Mouse (Mus musculus) left cerebral cortex, adult 18-20 months (tissue): ENCODE results near the gene Phospho1. TPM values are rescaled to one million over a fixed set of nuclear protein-coding genes. Genes with fewer than 3 reads are reported as not detected.

Experiments
- DNase-seq, 2 experiments: peaks; one replicate each; pipeline ENCODE4 v3.0.0; 2021 to 2022; ENCODE audit warnings: low spot score in 2 of 2, mixed read lengths in 1 of 2
- total RNA-seq, 2 experiments: library from RNA; stranded (reverse); gene quantifications; 2 replicates each; pipeline ENCODE4 v1.2.3; 2021

Phospho1 gene
- total RNA-seq, 2 experiments from 2014 or later, result 65.2 to 87.4 TPM

DNA sequence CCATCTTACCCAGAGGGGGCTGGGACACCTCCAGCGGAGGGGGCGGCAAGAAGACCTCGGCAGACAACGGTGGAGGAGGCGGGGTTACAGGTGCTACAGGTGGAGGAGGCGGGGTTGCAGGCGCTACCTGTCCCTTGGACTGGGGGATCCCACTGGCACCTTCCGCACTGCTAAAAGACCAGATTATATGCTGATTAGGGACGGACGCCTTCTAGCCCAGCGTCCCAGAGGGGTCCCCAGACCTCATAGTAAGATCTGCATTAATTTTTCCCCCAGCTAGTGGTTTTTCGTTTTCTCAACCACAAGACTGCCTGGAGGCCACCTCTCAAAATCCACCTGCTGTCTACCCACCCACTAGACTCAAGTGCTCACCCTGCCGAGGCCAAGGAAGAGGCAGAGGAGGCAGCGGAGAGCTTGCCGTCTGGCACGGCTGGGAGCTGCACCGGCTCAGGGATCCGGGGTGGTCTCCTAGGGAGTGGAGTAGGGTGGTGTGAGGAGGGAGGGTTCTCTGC, 9.4 kb downstream of the Phospho1 start:
- no peak for DNase-seq

DNA sequence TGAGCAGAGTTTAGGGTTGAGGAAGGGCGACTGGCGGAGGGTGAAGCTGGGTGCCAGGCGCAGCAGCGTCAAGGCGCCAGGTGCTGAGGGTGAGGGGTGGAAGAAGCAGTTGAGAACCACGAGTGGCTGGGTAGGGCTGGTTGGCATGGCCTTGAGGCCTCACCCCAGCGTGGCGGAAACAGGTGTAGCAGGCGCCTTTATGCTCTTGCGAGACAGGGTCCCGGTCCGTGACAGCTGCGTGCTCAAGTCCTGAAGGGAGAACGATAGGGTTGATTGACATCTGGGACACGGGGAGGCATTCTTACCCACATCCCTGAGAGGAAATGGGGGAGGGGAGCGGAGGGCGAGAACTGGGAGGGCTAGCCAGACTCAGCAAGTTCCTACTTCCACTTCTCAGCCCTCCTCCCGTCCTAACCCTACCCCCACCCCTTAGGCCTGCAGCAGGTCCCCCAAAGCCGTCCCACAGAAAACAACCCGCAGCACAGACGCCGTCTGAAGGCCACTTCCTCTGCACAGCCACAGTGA, 9.9 kb downstream of the Phospho1 start:
- no peak for DNase-seq

DNA sequence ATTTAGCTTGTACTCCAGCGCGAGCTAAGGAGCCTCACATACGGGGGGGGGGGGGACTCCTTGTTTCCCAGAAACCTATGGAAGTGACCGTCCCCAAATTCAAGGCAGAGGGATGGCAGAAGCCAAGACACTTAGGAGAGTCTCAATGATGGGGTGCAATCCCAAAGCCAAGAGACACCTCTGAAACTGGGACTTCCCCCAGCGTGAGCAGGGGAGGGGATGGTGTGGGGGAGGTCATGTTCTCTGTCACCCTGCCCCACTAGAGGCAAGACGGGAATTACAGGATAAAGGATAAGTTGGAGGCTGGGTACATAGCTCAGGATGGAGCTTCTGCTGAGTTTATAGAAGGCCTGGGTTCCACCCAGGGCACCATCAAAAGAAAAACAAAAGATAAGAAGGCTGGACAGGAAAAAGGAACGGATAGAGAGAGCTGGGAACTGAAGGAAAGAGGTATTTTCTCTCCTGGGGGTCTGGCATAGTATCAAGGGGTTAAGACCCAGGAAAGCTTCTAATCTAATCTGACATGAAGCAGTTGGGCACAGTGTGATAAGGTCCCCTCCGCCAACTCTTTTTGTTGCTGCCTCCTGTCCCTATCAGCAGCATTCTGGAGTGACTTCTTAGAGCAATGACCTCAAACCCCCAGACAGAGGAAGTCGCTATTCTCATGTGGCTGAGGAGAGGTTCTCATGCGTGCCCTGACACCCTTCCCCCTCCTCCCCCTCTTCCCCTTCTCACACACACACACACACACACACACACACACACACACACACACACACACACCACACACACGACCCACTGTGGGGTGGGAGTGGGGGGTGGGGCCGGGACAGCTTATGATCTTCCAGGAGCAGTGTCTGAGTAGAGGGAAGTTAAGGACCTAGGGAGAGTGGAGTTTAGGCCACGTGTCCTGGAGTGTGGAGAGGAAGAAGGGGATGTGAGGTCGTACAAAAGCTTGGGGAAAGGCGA, 10.7 kb downstream of the Phospho1 start:
- no peak for DNase-seq

DNA sequence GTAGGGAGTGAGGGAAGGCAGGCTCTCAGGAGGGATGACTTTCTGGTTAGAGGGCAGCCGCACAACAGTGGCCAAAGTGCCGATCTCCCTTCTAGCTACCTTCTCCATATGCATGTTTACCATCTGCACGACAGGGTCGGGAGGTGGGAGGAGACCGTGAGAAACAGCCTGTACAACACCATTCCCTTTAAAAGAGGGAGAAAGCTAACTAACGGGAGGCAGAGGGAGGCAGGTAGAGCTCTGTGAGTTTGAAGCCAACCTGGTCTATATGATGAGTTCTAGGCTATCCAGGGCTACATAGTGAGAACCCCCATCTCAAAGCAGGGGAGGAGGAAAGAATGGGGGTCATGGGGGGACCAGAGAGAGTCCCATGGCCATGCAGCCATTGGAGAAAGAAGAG, 11.5 kb downstream of the Phospho1 start:
- no peak for DNase-seq

DNA sequence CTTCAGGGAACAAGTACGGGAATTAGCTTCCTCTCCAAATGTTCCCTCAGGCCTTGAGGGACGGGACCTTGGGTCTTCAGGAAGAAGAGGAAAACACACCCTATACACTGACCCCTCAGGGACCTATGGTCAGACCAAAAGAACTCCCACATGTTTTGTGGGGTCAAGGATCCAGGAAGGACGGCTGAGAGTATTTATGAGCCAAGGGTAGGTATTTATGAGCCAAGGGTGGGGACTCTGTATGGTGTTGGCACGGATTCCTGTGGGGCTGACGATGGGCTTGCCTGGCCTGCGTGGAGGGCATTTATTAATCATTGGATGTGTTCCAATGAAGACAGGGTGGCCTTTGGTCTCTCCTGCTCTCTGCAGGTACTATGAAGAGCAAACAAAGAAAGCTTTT, 12.1 kb downstream of the Phospho1 start:
- no peak for DNase-seq

DNA sequence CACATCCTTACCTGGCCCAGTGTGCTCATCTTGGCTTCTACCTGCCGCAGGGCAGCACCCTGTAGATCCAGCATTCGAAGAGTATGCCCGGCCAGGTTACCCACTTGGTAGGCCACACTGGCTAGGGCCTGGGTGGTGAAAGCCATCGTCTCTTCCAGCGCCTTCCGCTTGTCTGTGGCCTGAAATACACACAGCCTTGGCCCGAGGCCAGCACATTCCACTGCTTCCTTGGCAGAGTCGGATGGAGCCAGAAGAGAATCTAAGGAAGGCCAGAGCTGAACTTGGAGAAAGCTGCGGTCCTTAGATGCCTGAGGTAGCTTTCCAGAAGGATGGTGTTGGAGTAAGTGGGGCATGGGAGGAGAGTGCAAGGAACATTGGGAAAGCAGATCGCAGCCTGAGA, 12.8 kb downstream of the Phospho1 start, which contains the start of gene Gngt2:
Gene Gngt2, plus strand, starts transcription at position 158 of the 400 bp plus-strand sequence.
- peak; percentile 43 to 46 for DNase-seq

DNA sequence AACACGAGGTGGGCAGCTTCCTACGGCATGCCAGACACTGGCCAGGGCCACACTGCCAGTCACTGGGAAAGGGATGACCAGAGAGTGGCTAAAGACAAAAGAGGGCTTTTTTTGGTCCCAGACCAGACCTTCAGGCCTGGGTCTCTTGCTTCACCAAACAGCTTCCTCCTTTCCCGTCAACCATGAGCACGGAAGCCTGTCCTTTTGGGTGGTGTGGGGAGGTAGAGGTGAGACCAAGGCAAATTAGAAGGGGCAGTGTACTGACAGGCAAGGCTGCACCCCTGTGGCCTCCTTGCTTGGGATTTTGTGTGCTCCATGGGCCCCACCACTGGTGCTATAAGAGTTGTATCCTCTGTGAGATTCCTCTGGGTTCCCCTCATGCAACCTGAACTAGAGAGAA, 14.3 kb downstream of the Phospho1 start:
- no peak for DNase-seq

DNA sequence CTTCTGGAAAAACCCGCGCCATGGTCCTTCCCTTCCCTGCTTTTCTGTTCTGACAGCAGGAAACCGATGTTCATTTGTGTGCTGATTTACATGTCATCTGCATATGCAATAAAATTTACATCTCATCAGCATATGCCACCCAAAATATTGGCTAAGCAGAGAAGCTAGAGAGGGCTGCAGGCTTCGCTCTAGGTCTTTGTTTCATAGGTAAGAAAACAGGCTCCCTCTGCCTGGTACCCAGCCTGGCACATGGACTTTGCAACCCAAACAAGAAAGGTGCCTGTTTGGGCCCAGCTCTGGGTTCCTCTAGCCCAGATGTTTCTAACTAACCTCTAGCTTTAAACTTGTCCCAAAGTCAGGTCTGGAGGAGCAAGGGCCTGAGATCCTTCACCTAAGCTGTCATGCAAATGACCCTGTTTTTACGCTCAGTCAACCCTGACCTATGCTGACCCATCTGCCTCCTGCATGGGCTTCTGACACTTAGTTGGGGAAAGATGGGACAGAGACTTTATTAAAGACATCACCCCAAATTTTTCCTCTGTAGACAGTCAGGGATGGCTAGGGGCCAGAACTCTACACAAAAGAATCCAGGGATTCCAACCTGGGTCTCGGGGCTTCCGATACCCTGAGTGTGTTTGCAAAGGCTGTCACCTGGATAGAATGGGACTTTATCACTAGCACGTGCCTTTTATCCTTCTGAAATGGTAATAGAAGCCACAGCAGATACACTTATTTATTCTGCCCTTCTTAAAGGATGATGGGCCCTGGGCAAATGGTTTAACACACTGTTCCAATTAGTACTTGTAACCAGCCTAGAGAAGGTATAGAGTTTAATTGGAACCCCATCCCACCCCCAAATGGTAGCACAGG, 14.9 kb downstream of the Phospho1 start:
- DNase-seq, result no peak

DNA sequence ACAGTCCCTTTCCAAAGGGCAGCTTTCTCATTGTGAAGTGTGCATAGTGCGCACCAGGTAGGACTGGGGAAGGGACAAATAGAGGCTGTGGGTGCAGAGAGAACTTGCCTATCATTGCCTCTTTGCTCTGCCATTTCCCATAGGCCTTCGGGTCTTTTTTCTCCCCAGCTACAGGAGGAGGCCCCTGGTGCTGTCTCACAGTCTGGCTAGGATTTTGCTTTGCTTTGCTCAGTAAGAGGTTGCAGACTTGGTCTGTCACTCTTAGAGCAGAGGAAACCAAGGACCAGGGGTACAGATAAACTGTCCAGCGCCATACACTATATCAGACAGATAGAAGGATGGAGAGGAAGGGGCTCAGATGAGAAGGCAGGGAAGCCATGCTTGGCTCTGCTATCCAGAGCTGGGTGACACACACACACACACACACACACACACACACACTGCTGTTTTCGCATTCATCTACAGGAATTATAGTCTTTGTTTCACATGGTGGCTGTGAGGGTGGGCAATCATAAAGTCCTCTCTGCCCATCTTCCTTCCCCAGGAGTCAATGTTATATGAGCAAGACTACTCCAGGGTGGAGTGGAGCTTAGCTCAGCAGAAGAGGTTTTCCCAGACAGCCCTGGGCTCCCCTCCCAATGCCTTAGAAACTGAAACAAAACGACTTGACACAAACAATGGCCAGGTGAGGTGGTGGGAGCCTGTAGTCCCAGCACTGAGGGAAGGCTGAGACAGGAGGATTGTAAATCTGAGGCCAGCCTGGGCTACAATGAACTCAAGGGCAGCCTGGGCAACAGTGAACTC, 16.6 kb downstream of the Phospho1 start:
- DNase-seq, result no peak

DNA sequence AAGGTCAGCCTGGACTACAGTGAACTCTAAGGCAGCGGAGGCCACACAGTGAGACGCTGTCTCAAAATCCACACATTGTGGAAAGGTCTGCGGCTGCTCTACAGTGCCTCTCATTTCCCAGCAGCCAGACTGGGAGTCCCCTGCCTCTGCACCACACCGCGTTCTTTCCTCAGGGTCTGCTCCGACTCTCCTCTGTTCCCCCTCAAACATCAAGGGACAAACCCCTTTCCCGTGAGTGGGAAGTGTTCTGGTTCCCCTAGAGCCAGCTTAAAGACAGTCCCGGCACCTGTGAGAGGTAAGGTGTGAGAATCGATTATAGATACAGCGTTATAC, 17.2 kb downstream of the Phospho1 start:
- no peak for DNase-seq

DNA sequence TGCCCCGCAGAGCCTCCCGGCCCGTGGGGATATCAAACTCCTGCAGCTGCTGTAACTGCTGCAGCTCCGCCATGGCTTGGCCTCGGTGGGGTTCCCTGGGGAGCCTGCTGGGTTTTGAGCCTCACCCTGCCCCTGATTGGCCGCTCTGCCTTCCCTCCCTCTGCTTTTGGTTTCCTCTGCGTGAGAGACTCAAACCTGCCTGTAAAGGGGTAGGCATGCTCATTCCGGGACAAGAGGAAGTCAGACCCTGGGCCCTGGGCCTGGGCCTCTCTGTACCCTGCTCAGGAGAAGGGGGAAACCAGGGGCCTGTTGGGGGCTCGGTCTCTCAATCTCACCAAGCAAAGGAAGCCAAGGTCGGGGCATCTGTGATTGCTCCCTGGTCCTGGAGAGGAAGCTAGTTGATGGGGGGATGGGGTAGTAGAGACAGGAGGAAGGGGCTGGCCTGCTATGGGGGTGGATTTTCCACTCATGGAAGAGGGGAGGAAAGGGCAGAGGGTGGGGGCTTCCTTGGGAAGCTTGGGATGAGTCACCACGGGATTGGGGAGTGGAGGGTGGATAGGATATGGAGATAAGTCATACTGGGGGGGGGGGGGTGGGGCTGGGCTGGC, 17.9 kb downstream of the Phospho1 start, which contains the start of gene Abi3:
Gene Abi3, minus strand, starts transcription at position 403 of the 608 bp plus-strand sequence.
- no peak for DNase-seq

DNA sequence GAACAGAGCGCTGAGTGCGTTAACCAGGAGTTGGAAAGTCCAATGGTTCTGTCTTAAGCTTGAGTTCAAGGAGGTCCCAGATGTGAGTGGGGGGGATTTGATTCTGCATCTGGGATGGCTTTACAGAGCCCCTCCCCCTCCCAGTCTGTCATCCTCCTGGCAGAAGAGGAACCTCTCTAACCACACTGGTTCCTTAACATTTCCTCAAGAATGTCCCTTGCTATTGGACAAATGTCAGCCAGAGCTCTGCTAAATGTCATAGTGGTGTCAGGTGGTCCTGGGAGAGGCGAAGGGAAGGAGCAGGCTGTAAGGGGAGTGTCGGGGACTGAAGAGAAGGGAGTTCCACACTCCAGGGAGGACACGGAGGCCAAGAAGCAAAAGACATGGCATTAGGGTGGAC, 18.7 kb downstream of the Phospho1 start:
- DNase-seq, result no peak

DNA sequence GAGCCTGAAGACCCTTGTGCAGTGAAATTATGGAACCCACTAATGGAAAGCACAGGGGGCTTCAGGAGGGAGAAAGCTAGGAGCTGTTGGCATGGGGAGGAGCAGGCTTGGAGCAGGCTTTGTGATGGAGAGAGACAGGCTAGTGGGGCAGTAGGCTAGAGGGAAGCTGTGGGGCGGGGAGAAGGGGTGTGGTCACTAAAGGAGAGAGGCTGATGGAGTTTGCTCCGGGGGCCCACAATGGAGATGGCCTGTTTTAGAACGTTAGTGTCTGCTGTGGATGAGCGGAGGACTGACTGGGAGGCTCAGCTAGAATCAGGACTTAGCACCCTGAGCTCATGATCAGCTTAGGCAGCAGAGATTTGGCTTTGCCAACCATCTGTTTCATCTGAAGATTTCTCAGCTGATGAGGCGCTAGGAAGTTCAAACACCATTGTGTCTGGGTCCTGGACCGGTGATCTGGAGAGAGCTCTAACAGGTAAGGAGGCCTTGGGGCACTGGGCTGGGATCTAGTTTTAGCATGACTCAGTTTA, 19.2 kb downstream of the Phospho1 start:
- no peak for DNase-seq

DNA sequence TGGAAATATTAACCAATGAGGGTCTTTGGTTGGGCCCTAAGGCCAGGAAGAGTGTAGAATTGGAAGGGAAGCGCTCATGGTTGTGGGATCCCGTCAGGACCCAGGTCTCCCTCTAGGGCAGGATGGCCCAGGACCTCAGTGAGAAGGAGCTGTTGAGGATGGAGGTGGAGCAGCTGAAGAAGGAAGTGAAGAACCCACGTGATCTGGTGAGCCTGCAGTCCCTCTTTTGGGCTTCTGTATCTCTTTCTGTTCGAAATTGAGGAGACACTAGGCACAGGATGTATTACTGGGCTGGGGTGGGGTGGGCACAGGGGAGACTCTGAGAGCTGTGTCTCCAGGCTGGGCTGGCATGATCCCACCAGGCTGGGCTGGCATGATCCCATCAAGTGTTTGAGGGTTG, 20.6 kb downstream of the Phospho1 start:
- DNase-seq, result no peak

DNA sequence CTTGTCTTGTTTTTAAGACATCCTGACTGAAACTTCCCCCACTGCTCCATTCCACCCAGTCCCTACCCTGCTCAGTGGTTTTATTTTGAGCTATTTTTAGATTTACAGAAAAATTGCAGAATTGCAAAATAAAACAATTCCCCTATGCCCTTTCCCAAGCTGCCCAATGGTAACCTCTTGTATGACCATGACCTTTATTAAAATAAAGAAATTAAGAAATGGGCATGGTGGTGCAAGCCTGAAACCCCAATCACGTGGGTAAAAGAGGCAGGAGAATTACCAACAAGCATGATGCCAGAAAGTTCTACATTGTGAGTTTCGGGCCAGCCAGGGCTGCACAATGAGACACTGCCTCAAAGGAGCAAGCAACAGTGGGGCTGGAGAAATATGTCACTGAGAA, 26.6 kb downstream of the Phospho1 start:
- no peak for DNase-seq

DNA sequence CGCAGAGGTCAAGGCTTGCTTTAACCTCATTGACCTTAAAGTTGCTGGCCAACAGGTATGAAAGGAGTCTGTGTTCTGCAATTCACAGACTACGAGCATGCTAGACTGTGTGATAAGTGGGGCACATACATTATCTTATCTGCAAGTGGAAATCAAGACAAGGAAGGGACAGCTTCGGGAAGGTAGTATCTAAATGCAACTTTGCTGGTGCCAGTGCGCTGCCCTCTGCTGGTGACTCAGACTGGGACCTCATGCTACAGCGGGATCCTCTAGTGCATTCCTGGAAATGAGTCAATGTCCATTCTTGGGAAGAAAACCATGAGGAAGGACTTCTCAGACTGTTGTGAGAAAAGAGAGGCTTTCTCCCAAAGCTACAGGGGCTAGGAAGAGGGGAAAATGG, 29.4 kb downstream of the Phospho1 start:
- peak in 1 of 2 experiments; percentile 53 for DNase-seq

DNA sequence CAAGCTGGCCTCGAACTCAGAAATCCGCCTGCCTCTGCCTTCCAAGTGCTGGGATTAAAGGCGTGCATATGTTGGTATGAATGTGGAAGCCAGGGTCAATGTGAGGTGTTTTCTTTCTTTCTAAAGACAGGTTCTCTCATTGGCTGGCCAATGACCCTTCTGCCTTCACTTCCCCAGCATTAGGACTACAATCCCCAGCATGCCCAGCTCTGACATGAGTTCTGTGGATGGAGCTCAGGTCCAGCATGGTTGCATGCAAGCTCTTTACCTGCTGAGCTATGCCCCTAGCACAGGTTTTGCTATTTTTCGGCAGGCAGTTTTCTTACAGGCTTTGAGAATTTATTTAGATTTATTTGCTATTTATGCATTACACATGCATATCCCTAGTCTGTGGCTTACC, 33.0 kb downstream of the Phospho1 start:
- DNase-seq, result no peak

DNA sequence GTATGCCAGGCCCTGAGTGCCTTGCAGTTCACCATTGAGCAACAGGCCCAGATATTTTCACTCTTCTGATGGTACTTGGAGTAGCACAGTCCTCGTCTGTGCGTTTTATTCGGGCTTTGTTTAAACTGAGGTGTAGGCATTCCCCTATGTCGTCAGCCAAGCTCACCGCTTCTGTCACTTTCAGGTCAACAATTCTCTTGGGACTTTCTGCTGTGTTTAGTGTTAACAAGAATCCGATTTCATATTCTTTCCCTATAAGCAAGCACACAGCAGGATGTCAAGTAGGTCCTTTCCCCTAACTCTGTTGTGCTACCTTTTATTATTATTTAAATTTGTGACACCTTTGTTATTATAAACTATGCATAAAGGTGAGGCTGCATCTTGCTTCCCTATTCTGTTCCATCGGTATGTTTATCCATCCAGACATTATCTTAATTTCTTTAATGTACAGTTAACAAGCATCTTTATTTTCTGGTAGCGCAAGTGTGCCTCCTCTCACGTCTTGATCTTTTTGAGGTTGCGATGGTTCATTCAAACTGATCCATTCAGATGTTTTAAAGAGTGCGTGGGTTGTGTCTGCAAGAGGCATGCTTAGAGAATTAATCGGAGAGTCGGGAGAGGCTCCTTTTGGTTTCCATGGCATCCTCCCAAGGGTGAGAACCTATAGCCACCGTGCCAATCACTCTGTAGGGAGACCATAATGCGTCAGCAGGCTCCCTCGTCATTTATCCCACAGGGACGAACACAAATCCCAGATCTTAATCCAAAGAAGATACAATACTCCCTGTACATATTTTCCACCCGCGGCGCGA, 33.6 kb downstream of the Phospho1 start:
- no peak for DNase-seq
